Mouse (Mus musculus) layer of hippocampus, adult 6 months (tissue): ENCODE measurements around the gene Akip1. TPM values are rescaled to one million over a fixed set of nuclear protein-coding genes. Genes with fewer than 3 reads are reported as not detected.

Source experiments
- long read RNA-seq, 2 experiments: library from polyadenylated mRNA; unstranded; transcript quantifications; one replicate each; pipeline ENCODE4 v2.0.0; 2019 to 2020
- polyA plus RNA-seq: library from polyadenylated mRNA; unstranded; fragments of <200 nt; fragmentation: Nextera tagmentation; gene quantifications from 2 replicates; pipeline ENCODE4 v1.2.3, GENCODE M21; 2021

The Akip1 gene
- polyA plus RNA-seq, result 12.6 and 16.1 TPM in 2 replicates
- long read RNA-seq, experiment 1, transcript Akip1-201 (6 exons, 1,028 nt), result major isoform, 5 of 8 reads
- long read RNA-seq, experiment 1, partial matches to known transcripts, result 2 of 8 reads
- long read RNA-seq, experiment 1, other reads (novel, unspliced or antisense), result 1 of 8 reads
- long read RNA-seq, experiment 2, partial matches to known transcripts, result 1 of 4 reads
- long read RNA-seq, experiment 2, other reads (novel, unspliced or antisense), result 0 of 4 reads

GRCm38 (mm10) chr7:109703190-109704015 is at the start of gene Akip1, which contains the start of gene St5:
TSS of gene Akip1 (plus strand) at chr7:109703690.
TSS of gene St5 (minus strand) at chr7:109703605.

GRCm38 (mm10) chr7:109723697-109724096 is 20.2 kb downstream of the Akip1 start, which contains the start of gene BC051019:
TSS of gene BC051019 (minus strand) at chr7:109723850.

GRCm38 (mm10) chr7:109731626-109732025 is 28.1 kb downstream of the Akip1 start, which contains the start of gene Ascl3:
TSS of gene Ascl3 (minus strand) at chr7:109731726.

GRCm38 (mm10) chr7:109752008-109752925 is 48.8 kb downstream of the Akip1 start, which contains the start of gene Tmem9b:
TSS of gene Tmem9b (minus strand) at chr7:109752875.

Other genes with a start within 250 kb of the Akip1 start
- 1.3 and 1.6 TPM in 2 replicates for gene Trim66, start 195.6 kb upstream of the Akip1 start, polyA plus RNA-seq
- gene Rpl27a, start 184.5 kb upstream of the Akip1 start, polyA plus RNA-seq, result 647 and 819 TPM in 2 replicates
- 5.1 and 5.9 TPM in 2 replicates for gene St5, start 85 bp upstream of the Akip1 start, polyA plus RNA-seq
- gene BC051019, start 20.2 kb downstream of the Akip1 start, polyA plus RNA-seq, result 0.48 and 0.77 TPM in 2 replicates
- not detected in 2 replicates for gene Ascl3, start 28.0 kb downstream of the Akip1 start, polyA plus RNA-seq
- 222 and 244 TPM in 2 replicates for gene Tmem9b, start 49.2 kb downstream of the Akip1 start, polyA plus RNA-seq
- 80.9 and 89.7 TPM in 2 replicates for gene Nrip3, start 78.3 kb downstream of the Akip1 start, polyA plus RNA-seq
- 0.39 and 0.44 TPM in 2 replicates for gene Scube2, start 162.0 kb downstream of the Akip1 start, polyA plus RNA-seq